Mouse (Mus musculus) v-Abl transformed pro-B cells (cell line): ENCODE measurements around the gene Snap29.

ENCODE experiments used
- in situ Hi-C, 2 experiments: fragments of 400-800 bp; cut with MboI; formaldehyde crosslinking; loops; one replicate each; pipeline ENCODE4 v1.15.1; 2025; ENCODE audit not compliant: unreplicated experiment in 2 of 2

Snap29 gene

DNA sequence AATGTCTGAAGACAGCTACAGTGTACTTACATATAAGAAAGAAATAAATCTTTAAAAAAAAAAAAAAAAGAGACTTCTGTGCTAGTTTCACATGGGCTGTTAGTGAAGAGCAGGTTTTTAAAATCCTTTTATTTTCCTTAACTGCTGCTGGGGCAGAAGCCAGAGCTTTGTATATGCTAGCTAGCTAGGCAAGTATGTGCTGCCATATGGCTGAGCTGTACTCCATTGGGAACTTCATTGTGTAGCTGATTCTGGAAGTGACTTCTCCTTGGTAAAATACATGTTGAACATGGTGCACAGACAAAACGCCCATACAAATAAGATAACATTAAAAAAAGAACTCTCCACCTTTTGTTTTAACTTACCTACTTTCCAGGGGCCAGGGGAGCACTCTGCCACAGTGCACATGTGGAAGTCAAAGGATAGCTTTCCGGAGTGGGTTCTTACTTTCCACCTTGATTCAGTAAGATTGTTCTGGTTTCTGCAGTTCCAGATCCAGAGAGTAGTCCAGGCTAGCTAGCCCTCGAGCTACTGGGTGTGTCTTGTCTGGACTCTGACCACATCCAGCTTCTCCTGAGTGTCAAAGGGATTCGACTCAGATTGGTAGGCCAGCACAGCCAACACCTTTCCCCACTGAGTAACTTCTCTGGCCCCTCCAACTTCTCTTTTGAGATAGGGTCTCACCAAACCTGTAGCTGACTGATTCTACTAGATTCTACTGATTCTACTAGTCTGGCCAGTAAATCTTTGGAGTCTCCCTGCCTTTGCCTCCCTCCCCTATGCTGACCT lies 61.3 kb downstream of the Snap29 start:
- in situ Hi-C loops, result no loop called here

DNA sequence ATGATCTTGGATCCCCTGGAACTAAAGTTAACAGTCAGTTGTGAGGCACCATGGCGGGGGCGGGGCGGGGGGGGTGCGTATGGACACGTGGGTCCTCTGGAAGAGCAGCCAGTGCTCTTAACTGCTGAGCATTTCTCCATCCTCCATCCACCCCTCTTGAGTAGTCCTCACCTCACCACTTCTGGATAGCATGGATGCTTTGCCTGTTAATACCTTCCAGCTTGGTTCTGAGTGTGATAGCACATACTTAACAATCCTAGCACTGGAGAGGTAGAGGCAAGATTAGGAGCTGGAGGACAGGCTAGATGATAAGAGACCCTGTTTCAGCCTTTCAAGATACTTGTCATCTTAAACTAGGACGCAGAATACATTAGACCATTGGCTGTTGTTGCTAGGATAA lies 66.7 kb downstream of the Snap29 start:
- in situ Hi-C loops, result loop anchor here in 1 of 2 experiments (10.0 kb wide), 1 partner anchor 142 kb away; the partner anchor contains the start of gene Smpd4

DNA sequence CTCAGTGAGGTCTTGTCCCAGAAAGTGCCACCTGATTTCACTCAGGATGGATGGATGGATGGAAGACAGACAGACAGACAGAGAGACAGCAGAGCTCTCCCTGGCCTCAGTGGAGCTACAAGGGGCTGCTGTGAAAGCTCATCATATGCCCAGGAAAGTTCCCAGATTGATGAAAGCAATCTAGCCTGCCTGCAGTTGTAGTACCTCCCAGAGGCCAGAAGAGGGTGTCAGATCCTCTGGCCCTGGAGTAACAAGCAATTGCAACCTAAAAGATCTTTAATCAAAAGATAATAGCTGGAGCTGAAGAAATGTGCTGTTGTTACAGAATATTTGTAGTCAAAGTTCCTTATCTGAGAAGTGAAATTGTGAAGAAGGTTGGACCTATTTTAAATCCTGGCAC lies 68.3 kb downstream of the Snap29 start:
- in situ Hi-C loops, result loop anchor here in 1 of 2 experiments (10.0 kb wide), 1 partner anchor 141 kb away; the partner anchor contains the start of gene Smpd4

DNA sequence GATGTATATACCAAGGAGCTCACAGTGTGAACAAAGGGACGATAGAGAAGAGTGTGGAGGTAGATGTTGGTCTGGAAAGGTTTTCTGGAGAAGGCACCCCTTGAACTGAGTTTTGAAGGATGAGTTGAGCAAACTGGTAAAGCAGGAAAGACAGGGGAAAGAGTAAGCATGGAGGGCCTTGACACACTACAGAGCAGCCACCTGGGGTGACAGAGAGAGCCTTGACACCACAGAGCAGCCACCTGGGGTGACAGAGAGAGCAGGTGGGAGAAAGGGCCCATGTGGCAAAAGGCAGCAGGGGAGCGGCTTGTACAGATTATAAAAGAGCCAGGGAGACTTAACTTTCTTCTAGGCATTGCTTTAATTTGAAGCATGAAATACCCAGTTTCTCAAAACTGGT lies 69.0 kb downstream of the Snap29 start:
- in situ Hi-C loops, result loop anchor here in 1 of 2 experiments (10.0 kb wide), 1 partner anchor 140 kb away; the partner anchor contains the start of gene Smpd4

DNA sequence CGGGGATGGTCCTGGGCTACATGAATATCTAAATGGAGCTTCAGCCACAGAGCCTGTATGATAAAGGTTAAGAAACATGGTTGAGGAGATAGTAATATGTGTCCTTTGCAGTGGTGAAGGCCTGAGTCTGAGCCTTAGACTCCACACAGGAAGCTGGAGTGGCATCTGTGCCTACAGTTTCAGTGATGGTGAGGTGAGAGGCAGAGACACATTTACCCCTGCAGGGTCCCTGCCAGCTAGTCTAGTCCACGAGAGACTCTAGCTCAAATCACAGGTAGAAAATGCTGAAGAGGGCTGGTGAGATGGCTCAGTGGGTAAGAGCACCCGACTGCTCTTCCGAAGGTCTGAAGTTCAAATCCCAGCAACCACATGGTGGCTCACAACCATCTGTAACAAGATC lies 69.5 kb downstream of the Snap29 start:
- in situ Hi-C loops, result loop anchor here in 1 of 2 experiments (10.0 kb wide), 1 partner anchor 139 kb away; the partner anchor contains the start of gene Smpd4

DNA sequence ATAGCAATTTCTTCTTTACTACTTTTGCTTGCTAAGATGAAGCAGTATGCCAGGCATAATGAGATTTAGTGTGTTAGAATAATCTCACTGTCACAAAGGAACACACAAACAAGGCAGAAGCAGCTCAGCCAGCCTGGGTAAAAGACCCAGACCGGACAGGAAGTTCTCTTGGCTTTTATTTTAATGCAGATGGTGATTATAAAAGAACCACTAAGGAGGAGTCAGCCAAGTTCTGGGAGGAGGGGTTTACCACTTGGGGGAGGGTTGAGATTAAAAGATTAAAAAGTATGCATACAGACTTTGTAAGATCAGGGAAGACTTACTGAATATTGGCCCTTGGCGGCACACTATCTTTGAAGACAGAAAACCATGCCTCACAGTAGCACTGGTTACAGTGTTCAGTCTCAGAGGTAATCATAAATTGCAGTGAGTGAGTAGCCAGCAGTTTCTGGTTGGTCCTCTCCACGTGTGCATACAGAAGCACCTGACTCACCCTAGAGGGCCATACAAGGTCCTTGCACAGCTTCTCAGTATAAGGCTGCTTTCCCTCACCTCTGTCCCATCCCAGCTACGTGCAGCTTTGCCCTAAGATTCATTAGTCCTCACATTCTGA lies 72.7 kb downstream of the Snap29 start:
- in situ Hi-C loops, result loop anchor here in 1 of 2 experiments (10.0 kb wide), 1 partner anchor 136 kb away; the partner anchor contains the start of gene Smpd4
